13 mouse cellular contexts compared by ENCODE assay signal in genomic region chr13:49504510-49504909, GRCm38 (mm10). TPM values are rescaled to one million over a fixed set of nuclear protein-coding genes. Genes with fewer than 3 reads are reported as not detected.
DNase-seq lines count a peak whose midpoint lies in the region; ATAC-seq lines count a peak whose summit lies in the region.
"Had no signal": no experiment of that assay in that cellular context is flagged by ENCODE, and none has a peak within 500 bp of the region (broad histone marks: within the 10 kb centered on the region; RNA-seq: fewer than 3 reads in every experiment).

Gene Ecm2, plus strand, starts transcription at chr13:49504810.

- WGBS in heart, embryonic 11.5 days (ENCODE audit: insufficient replicate concordance): 71% methylated on average over 4 of the region's 4 CpGs
- 48% methylated on average over 4 of the region's 4 CpGs for WGBS in lung, embryonic 16.5 days
- WGBS in heart, embryonic 16.5 days: 61% methylated on average over 4 of the region's 4 CpGs
- WGBS in limb, embryonic 15.5 days: 34% methylated on average over 4 of the region's 4 CpGs

- no peak within 1 kb of the TSS for H3K4me3 ChIP-seq in heart, embryonic 11.5 days (ENCODE audit: low read depth, low read length)
- no peak within 1 kb of the TSS for H3K4me3 ChIP-seq in lung, embryonic 16.5 days (ENCODE audit: low read length)
- peak within 1 kb of the TSS; percentile 18 for H3K4me3 ChIP-seq in heart, embryonic 16.5 days (ENCODE audit: low read length)
- H3K4me3 ChIP-seq in limb, embryonic 15.5 days: no peak within 1 kb of the TSS
- H3K4me3 ChIP-seq: embryonic facial prominence, embryonic 12.5 days had no signal

- peak; percentile 40 to 51 for DNase-seq in heart, adult 9 months (ENCODE audit: low spot score in 2 of 2)
- DNase-seq in lung, postnatal 25 days (ENCODE audit: low spot score): no peak
- DNase-seq: cerebellum, postnatal 10 days; kidney, postnatal 25 days; lung, postnatal 36 days; thymus, postnatal 4 days had no signal

- no peak within 1 kb of the TSS; the same call in 1 of the 2 replicates for H3K4me2 ChIP-seq in heart, embryonic 11.5 days
- 0 out of 2 replicates have a peak within 1 kb of the TSS, but pooled peaks have one; percentile 2 for H3K4me2 ChIP-seq in lung, embryonic 16.5 days (ENCODE audit: low read depth, low read length)
- H3K4me2 ChIP-seq in heart, embryonic 16.5 days (ENCODE audit: low read depth, low read length): peak within 1 kb of the TSS; percentile 47
- H3K4me2 ChIP-seq in limb, embryonic 15.5 days: 0 out of 2 replicates have a peak within 1 kb of the TSS, but pooled peaks have one; percentile 8
- H3K4me2 ChIP-seq: embryonic facial prominence, embryonic 12.5 days had no signal

- no peak within 1 kb of the TSS for H3K9ac ChIP-seq in heart, embryonic 11.5 days (ENCODE audit: low read depth, low read length)
- no peak within 1 kb of the TSS for H3K9ac ChIP-seq in lung, embryonic 16.5 days (ENCODE audit: low read length)
- H3K9ac ChIP-seq in heart, embryonic 16.5 days (ENCODE audit: low read length): no peak within 1 kb of the TSS
- no peak within 1 kb of the TSS for H3K9ac ChIP-seq in limb, embryonic 15.5 days
- H3K9ac ChIP-seq: embryonic facial prominence, embryonic 12.5 days had no signal

- no peaks in the 10 kb centered on the region for H3K36me3 ChIP-seq in heart, embryonic 11.5 days (ENCODE audit: control insufficient read depth, insufficient read depth, low read length)
- no peaks in the 10 kb centered on the region for H3K36me3 ChIP-seq in lung, embryonic 16.5 days (ENCODE audit: control insufficient read depth, insufficient read depth, low read length)
- H3K36me3 ChIP-seq in heart, embryonic 16.5 days (ENCODE audit: control insufficient read depth, insufficient read depth): no peaks in the 10 kb centered on the region
- H3K36me3 ChIP-seq in limb, embryonic 15.5 days: no peaks in the 10 kb centered on the region
- H3K36me3 ChIP-seq: embryonic facial prominence, embryonic 12.5 days had no signal

- no peak within 1 kb of the TSS for H3K27ac ChIP-seq in heart, embryonic 11.5 days (ENCODE audit: low read depth, low read length)
- H3K27ac ChIP-seq in lung, embryonic 16.5 days (ENCODE audit: low read length): no peak within 1 kb of the TSS
- peak within 1 kb of the TSS; percentile 14; the same call in 1 of the 2 replicates for H3K27ac ChIP-seq in heart, embryonic 16.5 days (ENCODE audit: low read length)
- peak within 1 kb of the TSS; percentile 27; the same call in 1 of the 2 replicates for H3K27ac ChIP-seq in limb, embryonic 15.5 days
- H3K27ac ChIP-seq: embryonic facial prominence, embryonic 12.5 days had no signal

- no peaks in the 10 kb centered on the region for H3K4me1 ChIP-seq in heart, embryonic 11.5 days (ENCODE audit: control insufficient read depth, insufficient read depth, low read length)
- no peaks in the 10 kb centered on the region for H3K4me1 ChIP-seq in lung, embryonic 16.5 days (replicated peaks; ENCODE audit: control insufficient read depth, insufficient read depth, low read length)
- H3K4me1 ChIP-seq in heart, embryonic 16.5 days (ENCODE audit: control insufficient read depth, insufficient read depth, low read length): no peaks in the 10 kb centered on the region
- no peaks in the 10 kb centered on the region; the same call in 1 of the 2 replicates for H3K4me1 ChIP-seq in limb, embryonic 15.5 days

- no peaks in the 10 kb centered on the region for H3K27me3 ChIP-seq in heart, embryonic 11.5 days (ENCODE audit: control insufficient read depth, insufficient read depth, low read length)
- H3K27me3 ChIP-seq in lung, embryonic 16.5 days (ENCODE audit: control insufficient read depth, insufficient read depth, low read depth, low read length): no peaks in the 10 kb centered on the region
- no peaks in the 10 kb centered on the region for H3K27me3 ChIP-seq in heart, embryonic 16.5 days (ENCODE audit: control insufficient read depth, insufficient read depth, low read length)
- no peaks in the 10 kb centered on the region for H3K27me3 ChIP-seq in limb, embryonic 15.5 days
- H3K27me3 ChIP-seq: embryonic facial prominence, embryonic 12.5 days had no signal

- no peaks in the 10 kb centered on the region for H3K9me3 ChIP-seq in heart, embryonic 11.5 days (replicated peaks; ENCODE audit: control insufficient read depth, low read length)
- no peaks in the 10 kb centered on the region for H3K9me3 ChIP-seq in lung, embryonic 16.5 days (ENCODE audit: control insufficient read depth, low read length)
- H3K9me3 ChIP-seq in heart, embryonic 16.5 days (replicated peaks; ENCODE audit: control insufficient read depth, low read length): no peaks in the 10 kb centered on the region
- H3K9me3 ChIP-seq in limb, embryonic 15.5 days: no peaks in the 10 kb centered on the region
- H3K9me3 ChIP-seq: embryonic facial prominence, embryonic 12.5 days had no signal

- no peak for ATAC-seq in heart, embryonic 11.5 days (replicated peaks; ENCODE audit: insufficient number of reproducible peaks, low FRiP score, low TSS enrichment)
- no peak for ATAC-seq in lung, embryonic 16.5 days (ENCODE audit: low read depth)
- ATAC-seq in heart, embryonic 16.5 days (replicated peaks; ENCODE audit: extremely low read depth, insufficient read depth, low FRiP score): no peak
- ATAC-seq in limb, embryonic 15.5 days (ENCODE audit: insufficient number of reproducible peaks, low FRiP score, low TSS enrichment, low read depth): no peak
- no peak for ATAC-seq in megakaryocyte-erythroid progenitor cell, adult 5-6 weeks (replicated peaks; ENCODE audit: low FRiP score, low TSS enrichment, poor library complexity, severe bottlenecking)
- ATAC-seq: forebrain, embryonic 14.5 days had no signal

RNA-seq across cellular contexts. Expression of gene Ecm2, which starts in this region (rescaled TPM):
- 1.4 and 1.8 TPM in 2 replicates for polyA plus RNA-seq in heart, embryonic 11.5 days (2014; fragmentation: Nextera tagmentation; extraction: Ambion mirVana)
- polyA plus RNA-seq in lung, embryonic 16.5 days (2015; fragmentation: Nextera tagmentation; extraction: Ambion mirVana): 1.9 and 2.3 TPM in 2 replicates
- polyA plus RNA-seq in heart, embryonic 16.5 days (2015; fragmentation: Nextera tagmentation; extraction: Ambion mirVana): 5.0 and 5.8 TPM in 2 replicates
- polyA plus RNA-seq in limb, embryonic 15.5 days (2015; fragmentation: Nextera tagmentation; extraction: Ambion mirVana): 4.0 and 7.2 TPM in 2 replicates
- 0.12 TPM in 1 of 2 replicates, not detected in the other for total RNA-seq in megakaryocyte-erythroid progenitor cell, adult 5-6 weeks (2014; fragmentation: Nextera tagmentation)
- total RNA-seq in megakaryocyte-erythroid progenitor cell, adult 5-6 weeks (2017): 0.46 TPM in 1 of 2 replicates, not detected in the other

Comparison
In these comparisons a context has a peak if more than half of its experiments do, and no peak if none do; other contexts are left out.
1. H3K27ac ChIP-seq: peak in heart, embryonic 16.5 days (single experiment) and limb, embryonic 15.5 days (single experiment); none in heart, embryonic 11.5 days (single experiment) and lung, embryonic 16.5 days (single experiment).